Mouse (Mus musculus) adrenal gland, adult 2 months (tissue): ENCODE measurements at regions not wholly inside any gene's neighbourhood (a gene's known extent, or its start where the extent isn't known, plus 50 kb on each side); places are given as distances from the start of the nearest gene placed in this dataset.

Experiments
- DNase-seq: peaks from one replicate; pipeline ENCODE4 v3.0.0; 2021

DNA sequence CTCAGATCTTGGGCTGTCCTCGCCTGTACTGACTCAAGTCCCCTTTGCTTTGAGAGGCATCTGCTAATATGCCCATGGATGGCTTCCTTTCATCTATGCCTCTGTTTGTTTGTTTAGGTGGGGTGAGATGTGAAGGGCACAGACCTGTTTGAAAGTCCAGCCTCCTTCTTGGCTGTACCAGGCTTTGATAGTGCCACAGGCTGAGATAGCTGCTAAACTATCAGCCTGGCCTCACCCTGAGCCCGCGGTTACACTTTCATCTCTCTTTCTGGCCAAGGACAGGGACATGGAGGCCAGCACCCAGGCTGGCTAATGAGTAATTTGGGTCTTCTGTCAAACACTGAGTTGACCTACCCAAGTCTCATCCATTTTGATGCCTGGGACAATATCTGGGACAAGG lies 105.0 kb upstream of the Parp11 start:
- DNase-seq = peak; percentile 38

GRCm38 (mm10) chr6:127348770-127349409 lies 97.8 kb upstream of the Parp11 start:
- peak; percentile 40 for DNase-seq

DNA sequence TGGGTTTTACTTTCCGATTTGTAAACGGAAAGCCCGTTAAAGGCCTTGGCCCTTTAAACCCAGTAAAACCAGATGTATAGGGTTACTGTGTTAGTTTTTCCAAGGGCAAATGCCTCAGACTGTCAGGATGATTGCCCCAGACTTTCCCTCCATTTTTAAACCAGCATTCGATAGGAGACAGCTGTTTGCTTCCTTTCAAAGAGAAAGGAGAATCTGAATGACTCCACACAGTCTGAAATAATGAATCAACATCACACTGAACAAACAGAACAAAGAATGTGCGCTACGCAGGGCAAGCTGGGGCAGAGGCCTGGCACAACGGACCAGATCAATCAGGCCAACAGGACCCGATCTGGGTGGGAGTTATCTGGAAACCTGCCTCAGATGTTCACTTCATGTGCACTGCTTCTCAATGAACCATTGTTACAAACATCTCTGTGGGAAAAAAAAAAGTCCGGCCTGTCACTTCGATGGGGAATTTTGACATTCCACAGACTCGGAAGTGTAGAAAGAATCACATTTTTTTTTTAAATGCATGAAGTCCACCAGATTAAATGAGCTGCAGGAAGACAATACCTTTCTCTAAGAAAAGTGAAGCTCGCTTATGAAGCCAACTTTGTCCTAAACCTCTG lies 97.0 kb upstream of the Parp11 start:
- DNase-seq = no peak

- peak; percentile 29 for DNase-seq
Observed at GRCm38 (mm10) chr6:127351691-127352090, 94.9 kb upstream of the Parp11 start.

DNA sequence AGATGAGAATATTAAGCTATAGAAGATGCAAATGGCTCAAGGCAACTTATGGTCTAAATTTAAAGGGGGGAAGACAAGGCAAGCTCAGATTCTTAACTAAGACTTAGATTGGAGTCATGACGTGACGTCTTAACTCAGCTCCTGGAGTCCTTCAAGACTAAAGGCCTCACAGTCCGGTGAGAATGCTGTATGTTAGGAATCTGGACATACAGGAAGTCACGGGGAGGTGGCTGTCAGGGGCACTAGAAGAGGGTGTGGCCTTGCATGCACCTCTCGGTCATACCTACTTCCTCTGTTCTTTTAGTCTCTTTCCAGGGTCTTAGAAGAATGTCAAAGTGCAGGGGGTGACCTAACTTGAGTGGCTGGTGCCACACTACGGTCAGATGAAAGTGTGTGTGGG lies 91.5 kb upstream of the Parp11 start:
- no peak for DNase-seq

GRCm38 (mm10) chr6:127356442-127356841 lies 90.2 kb upstream of the Parp11 start:
- no peak for DNase-seq

DNA sequence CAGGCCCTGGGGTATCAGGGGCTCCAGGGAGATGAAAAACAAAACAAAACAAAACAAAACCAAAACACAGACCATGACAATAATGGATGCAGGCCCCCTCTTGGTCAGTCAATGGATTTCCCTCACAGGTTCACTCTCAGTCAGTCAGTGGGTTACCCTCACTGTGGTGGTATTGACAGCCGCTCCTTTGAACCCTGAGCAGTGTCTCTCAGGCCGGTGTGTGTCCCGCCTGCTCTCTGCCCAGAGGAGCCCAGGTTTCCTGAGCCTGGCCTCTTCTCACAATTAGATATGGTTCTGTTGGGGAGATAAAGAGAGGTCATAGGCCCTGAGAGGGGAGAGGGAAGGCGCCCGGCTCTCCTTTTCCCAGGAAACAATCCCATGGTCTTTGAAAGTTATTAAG lies 87.8 kb upstream of the Parp11 start:
- DNase-seq = no peak

GRCm38 (mm10) chr6:127359391-127359874 lies 87.2 kb upstream of the Parp11 start:
- peak; percentile 73 for DNase-seq

DNA sequence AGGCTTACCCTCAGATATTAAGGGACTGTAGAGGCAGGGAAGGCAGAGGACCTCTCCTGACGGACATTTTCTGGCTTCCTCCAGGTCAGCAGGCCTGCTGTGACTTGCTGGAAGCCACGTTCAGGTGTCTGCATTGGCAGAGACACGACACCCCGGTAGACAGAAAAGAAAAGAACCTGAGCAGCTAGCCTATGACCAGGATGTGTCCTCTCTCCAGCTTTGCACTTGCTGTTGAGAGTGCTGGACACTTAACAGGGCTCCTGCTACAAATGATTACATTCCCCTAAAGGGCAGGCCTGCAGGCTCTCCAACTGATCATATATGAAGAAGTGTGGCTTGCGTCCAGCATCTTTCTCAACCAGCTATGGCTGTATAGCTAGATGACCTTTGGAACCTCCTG lies 84.5 kb upstream of the Parp11 start:
- DNase-seq = no peak

DNA sequence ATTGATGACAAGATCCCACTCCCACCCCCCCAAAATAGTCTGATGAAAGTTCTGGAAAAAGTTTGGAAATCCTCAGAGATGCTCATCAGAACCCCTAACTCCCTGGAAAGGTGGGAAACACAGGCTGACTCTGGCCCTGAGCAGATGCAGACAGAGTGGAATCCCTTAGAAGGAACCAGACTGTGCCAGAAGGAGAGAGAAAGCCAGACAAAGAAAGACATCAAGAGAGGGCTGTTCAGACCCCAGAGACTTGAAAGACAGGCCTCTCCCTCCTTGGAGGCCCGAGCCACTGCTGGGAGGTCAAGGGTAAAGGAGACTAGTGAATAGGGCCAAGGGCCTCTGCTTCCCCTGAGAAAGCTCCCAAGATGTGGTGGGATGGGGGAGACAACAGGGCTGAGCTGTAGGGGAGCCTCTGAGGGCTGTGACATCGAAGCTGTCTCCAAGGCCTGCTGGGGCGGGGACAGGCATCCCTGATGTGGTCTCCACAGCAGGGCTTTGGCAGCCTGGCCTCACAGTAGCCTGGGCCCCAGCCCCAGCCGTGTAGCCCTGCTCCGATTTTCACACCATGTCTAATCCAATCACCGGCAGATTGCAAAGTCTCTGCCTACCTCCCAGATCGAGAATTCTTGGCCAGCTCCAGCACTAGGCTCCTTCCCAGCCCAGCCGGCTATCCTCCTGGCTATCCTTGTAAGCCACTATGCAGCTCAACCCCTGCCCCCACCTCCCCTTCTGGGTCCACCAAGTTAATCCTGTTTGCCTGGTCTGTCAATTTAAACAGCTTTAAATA lies 83.5 kb upstream of the Parp11 start:
- no peak for DNase-seq

- no peak for DNase-seq
Observed at GRCm38 (mm10) chr6:127363871-127364590, 82.6 kb upstream of the Parp11 start.

GRCm38 (mm10) chr6:127364591-127365187 lies 82.0 kb upstream of the Parp11 start:
- peak; percentile 34 for DNase-seq

GRCm38 (mm10) chr6:127365246-127365645 lies 81.4 kb upstream of the Parp11 start:
- no peak for DNase-seq

DNA sequence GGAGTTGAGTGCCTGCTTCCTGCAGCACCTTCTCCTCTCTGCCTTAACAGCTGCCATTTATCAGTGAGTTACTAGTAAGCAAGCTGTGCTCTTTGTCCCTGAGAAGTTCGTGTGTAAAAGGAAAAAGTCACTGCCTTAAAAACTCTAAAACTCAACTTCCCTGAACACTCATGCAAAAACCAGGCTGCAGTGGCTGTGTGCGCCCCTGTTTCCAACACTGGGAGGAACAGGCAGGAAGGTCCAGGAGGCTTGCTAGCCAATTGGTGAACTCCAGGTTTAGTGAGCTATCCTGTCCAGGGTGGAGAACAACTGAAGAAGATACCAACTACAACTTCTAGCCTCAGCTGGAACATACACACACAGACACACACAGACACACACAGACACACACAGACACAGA lies 81.0 kb upstream of the Parp11 start:
- DNase-seq = no peak

GRCm38 (mm10) chr6:127373052-127373451 lies 73.6 kb upstream of the Parp11 start:
- DNase-seq = no peak

- no peak for DNase-seq
Observed at GRCm38 (mm10) chr6:127373797-127374463, 72.7 kb upstream of the Parp11 start.

DNA sequence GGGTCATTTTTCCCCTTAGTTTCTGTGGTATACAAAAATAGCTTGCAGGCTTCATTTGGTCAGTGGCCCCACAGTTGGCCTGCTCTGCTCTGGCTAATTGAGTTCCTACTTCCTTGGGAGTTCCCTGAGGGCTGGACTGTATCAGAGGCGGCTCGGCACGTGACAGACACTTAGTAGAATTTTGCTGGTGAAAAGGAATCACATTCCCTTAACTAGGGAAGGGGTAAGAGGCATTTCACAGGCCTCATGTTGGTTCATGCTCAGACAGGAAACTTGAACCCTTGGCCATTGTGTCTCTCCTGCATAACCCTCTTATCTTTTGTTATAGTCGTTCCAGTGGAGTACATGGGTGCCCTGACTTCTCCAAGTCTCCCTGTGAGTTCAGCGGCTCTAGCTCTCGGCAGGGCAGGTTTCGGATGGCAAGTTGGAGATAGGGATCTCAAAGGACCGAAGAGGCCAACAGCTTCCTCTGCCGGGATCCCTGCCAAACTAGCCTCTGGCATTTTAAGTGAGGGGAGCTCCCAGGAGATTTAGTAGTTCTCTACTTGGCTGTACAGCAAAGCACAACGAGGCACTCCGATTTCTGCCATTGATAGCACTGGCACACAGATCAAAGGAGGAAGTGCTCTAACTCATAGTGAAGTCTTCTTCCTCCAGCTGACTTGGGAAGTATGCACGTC lies 72.0 kb upstream of the Parp11 start:
- peak; percentile 69 for DNase-seq

DNA sequence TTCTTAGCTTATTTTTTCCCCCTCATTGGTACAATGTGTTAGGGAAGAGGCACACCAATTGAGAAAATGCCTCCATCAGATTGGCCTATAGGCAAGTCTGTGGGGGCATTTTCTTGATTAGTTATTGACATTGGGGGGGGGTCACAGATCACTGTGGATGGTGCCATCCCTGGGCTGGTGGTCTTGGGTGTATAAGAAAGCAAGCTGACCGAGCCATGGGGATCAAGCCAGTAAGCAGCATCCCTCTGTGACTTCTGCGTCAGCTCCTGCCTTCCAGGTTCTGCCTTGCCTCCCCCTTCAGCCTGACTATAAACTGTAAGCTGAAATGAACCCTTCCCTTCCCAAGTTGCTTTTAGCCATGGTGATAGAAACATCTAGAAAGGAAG lies 71.5 kb upstream of the Parp11 start:
- no peak for DNase-seq

- DNase-seq = no peak
Observed at GRCm38 (mm10) chr6:127375711-127376199, 70.9 kb upstream of the Parp11 start.

DNA sequence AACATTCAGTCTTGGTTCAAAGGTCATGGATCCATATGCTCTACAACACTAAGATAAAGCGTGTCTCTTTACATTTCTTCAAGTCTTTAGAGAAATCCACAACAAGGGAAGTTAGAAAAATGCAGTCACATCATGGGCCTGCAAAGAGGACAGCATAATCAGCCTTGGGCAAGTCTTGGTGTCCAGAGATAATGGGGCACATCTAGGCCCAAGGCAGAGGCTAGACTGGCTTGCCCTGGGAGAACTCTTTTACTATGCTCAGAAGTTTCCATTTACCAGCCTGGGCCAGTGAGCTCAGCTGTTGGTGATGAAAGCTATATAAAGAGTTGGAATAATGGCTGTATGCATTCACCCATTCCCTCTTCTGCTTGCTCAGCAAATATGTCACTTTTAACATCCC lies 67.9 kb upstream of the Parp11 start:
- no peak for DNase-seq

DNA sequence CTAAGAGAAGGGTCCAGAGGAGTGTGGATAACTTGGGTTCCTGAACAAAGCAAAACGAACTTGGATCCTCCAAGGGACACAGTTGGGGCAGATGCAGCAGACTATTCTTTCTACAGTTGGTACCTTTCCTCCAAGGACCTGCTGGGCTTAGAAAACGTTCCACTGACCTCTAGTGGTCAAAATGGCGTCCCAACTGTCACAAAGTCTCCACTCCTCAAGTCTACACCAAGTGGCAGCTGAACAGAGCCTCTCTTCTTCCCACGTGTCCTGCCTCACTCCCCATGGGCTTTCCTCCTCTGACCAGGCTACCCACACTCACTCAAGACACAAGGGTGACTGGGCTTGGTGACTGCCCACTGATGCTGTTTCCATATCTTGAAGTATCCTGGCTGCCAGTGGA lies 67.1 kb upstream of the Parp11 start:
- DNase-seq = peak; percentile 53
